Mouse (Mus musculus): ENCODE results near the gene Rhov.

Gene Rhov

DNA sequence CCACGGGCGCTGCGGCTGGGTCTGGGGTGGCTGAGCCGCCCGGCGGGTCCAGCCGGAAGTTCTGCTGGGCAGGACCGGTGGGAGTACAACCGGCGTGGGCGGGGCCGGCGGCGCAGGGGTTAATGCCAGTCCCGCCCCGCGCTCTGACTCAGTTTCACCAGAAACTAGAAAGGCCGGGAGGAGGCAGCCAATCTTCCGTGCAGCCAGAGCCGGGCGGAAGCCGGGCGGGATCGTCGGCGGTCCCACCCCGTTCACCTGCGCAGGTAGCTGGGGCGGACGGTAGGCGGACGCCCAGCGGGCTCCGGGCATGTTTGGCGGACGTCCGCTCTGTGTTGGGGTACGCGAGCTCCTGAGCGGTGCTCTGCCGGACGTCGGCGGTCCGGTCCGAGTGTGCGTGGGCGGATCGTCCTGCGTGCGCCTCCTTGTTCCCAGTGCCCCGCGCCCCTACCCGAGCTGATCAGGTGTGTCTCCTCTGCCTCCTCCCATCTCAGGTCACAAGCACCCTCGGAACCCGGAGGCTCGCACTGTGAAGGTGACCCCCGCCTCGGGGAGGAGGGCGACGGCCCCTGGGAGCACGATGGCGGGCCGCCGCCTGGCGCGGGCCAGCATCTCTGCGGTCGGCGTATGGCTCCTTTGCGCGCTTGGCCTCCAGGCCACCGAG is 33.7 kb downstream of the Rhov start, which contains the start of gene Spint1:
Spint1 (plus strand) TSS at position 153 of the 661 bp plus-strand sequence.
- DNase-seq, result no peak

DNA sequence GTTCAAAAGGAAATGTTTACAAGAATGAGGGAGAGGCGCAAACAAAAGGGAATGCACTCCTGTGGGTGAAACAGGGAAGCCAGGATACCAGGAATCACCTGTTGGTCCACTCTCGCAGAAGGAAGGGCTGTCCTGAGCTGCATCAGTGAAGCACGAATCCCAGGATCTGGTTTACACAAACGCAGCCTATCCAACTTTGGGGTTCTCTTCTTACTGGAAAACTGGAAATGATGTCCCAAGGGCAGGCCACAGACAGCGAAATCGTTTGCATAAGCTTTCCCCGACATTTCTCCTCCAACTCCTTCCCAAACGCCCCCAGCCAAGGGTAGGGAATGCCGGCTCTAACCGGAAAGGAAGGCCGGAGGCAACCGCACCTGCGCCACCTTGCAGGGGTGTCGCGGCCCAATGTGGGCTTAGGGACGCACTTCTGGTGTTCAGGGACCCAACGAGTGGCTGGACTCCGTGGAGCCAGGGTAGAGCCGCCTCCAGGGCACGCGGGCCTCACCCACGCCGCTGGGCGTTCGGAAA is 34.3 kb downstream of the Rhov start:
- DNase-seq, result no peak

DNA sequence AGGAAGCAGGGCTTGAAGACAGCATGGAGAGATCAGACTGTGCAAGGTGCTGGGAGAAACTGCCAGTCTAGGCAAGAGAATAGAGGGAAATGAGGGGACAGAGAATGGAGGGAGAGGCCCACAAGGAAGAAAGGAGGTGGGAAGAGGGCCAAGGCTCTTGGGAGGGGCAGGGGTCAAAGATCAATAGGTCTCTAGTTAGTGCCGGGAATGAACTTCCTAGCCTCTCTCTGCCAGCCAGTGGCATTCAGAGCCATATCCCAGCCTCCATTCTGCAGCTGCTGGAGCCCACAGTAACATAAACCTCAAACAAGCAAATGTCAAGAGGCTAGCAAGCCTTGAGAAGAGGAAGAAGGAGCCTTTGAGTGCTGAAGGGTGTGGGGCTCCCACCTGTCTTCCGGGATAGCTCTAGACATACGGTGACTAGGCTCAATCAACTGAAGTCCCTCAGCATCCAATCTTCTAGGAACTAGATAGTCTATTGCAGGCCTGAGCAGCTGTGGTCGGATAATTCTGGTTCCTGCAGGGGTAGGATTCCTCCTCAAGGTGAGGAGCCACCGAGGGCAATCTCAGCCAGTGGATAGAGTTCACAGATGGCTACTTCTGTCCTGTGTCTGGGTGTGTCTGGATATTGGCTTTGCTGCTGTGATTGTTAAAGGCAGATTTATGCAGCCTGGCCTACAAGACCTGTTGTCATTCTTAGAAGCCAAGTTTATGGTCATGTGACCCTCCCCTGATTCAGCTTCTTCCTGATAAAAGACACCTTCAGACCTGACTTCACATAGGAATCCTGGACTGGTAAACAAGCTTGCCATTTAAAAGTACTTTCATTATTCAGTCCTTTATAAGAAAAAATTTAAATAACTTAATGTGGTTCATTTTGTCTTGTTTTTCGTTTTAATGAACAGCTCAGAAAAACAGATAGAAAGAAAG is 41.0 kb downstream of the Rhov start, which contains the start of gene Ppp1r14d:
Ppp1r14d (minus strand) TSS at position 132 of the 930 bp plus-strand sequence.
- DNase-seq, result no peak
